Mouse (Mus musculus) CD4-positive, CD25-positive, alpha-beta regulatory T cell, adult 4 months (primary cell): ENCODE results near the gene Olfr606. TPM values are rescaled to one million over a fixed set of nuclear protein-coding genes. Genes with fewer than 3 reads are reported as not detected.
"Not testable (repeated sequence)": the region's sequence is repeated elsewhere in the genome, so short reads cannot be mapped to it uniquely, and the experiment has no call there.

Experiments used
- ATAC-seq: one replicate; pipeline ENCODE4 v1.8.0; 2017
- polyA plus RNA-seq, 2 experiments: library from polyadenylated mRNA; unstranded; fragments of 100-300 nt; shearing (Covaris generic); gene quantifications; one replicate each; pipeline ENCODE4 v1.2.1; 2017

The Olfr606 gene
- polyA plus RNA-seq, result not detected

DNA sequence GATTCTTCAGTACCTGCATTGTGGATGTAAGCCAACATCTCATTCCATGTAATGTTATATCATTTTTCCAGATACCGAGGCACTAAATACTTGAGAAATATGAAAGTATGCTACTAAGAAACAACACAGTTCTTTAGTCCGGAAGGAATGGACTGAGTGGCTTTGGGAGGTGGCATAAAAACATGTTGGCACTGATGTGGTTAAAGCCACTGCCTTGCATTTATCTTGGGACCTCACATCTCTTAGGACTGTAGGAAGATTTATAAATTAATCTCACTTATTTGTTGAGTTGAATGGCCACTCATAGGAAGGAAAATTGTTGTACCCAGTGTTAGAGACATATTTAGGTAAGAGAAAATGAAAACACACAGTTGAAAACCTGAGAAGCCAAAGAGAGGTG lies at the start of gene Olfr606:
Gene Olfr606, plus strand, starts transcription at position 301 of the 400 bp plus-strand sequence.
- ATAC-seq, result no peak

DNA sequence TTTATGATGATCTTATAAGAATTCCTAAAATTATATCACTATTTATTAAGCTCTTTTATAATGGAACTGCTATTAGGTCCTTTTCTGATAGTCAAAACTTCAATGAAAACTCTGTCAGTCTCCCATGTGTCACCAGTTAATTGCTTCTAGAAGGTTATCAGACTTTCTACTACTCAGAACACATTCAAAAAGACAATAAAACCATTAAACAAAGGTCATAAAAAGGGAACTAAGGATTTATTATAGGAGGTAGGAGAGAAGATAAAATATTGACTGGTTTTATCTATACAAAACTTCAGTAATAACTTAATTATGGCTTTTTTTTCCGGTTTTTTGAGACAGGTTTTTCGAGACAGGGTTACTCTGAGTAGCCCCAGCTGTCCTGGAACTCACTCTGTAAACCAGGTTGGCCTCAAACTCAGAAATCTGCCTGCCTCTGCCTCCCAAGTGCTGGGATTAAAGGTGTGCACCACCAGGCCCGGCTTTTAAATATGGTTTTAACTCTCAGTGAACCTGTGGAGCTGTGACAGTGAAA lies 42.3 kb upstream of the Olfr606 start:
- ATAC-seq, result not testable (repeated sequence)

DNA sequence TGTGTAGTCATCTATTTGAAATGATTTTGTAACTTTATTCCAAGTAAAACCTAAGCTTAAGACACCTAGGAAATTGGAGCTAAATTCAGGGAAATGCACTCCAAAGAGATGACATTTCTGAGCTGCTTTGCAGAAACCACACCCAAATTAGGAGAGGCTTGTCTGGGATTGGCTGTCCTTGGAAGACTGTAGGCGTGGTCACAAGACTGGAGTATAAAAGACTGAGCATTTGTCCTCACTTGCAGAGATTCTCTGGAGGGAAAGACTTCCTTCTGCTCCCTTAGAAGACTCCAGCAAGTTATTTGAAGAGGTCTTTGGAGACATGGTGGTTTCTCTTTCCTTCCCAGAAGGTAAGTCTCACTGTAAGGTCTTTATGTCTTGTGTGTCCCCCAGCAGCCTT lies 34.1 kb upstream of the Olfr606 start, which contains the start of gene Usp17lc:
Gene Usp17lc, plus strand, starts transcription at position 301 of the 400 bp plus-strand sequence.
- ATAC-seq, result not testable (repeated sequence)

DNA sequence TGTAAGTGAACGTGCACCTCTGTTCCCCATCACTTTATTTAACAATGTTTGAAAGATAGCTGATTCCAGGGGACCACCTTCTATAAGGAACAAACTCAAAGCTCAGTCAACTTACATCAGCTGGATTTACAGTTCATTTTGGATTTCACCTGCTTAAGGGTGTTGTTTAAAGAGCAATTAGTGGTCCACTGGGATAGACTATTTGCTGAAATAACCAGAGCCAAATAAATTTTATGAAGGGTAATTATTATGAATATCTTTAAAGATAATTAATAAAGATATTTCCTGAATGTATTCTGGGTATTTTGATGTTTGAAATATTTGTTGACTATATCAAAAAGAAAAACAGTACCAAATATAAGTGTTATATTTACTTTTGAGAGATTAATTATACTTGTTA lies 3.5 kb upstream of the Olfr606 start, which contains the start of gene Olfr605:
Gene Olfr605, minus strand, starts transcription at position 101 of the 400 bp plus-strand sequence.
- no peak for ATAC-seq

DNA sequence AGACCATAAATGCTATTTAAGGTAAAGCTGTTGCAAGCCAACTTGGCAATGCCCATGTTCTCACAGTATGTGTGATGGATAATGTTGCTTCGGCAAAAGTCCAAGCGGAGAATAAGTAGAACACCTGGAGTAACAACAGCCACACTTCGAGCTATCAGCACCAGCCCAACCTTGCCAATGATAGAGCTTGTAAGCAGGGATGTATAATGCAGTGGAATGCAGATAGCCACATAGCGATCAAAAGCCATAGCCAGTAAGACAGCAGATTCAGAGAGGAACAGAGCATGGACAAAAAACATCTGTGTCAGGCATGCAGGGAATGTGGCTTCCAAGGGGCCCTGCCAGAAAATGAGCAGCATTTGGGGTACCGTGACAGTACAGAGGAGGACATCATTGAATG lies 11.7 kb downstream of the Olfr606 start:
- ATAC-seq, result no peak

DNA sequence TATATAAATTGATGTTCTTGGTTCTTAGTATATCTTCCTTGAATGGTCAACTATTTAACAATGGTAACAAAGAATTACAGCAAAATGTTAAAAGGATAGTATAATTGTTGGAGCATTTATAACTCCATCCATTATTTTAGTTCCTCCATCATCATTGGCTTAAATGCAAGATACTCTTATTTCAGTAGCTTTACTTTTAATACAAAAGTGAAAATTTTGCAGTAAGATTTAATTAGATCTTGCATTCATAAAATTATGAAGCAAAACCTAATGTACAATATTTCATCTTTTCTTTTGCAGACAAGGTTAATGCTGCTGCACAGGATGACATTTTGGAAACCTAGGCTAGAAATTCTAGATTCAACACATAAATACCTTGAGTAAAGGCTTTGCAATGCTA lies 20.7 kb downstream of the Olfr606 start, which contains the start of gene Olfr608:
Gene Olfr608, plus strand, starts transcription at position 301 of the 400 bp plus-strand sequence.
- ATAC-seq, result no peak

DNA sequence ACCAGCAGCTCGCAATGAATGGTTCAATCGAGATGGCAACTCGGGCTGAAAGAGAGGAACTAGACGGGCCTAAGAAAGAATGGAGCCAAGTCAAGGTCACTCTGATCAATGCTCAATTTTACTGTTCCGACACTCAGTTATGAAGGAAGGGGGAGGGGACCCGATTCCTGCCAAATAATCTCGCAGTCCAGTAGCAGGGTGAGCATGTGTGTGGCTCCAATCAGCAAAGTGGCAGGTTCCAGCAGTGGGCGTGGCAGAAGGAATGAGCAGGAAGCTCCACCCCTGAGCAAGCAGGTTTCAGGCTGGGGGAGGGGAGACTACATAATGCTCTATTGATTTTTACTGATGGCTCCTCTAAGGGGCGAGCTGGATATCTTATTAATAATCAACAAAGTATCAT lies 28.3 kb downstream of the Olfr606 start:
- not testable (repeated sequence) for ATAC-seq

DNA sequence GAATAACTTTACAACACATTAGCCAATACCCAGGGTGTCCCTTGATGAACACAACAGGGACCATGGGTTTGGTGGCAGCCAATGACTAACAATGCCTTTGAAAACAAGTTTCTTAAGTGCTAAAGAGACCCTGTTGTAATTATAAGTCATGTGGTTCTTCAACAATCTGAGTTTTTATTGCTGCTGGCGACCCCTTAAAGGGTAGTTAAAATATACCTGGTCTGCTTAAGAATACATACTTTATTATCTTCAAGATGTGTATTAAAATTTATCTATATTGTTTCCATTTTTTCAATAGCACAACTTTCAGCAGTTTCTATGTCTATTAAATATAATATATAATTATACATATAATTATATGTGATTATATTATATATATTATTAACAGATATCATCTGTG lies 49.1 kb downstream of the Olfr606 start, which contains the start of gene Olfr609:
Gene Olfr609, minus strand, starts transcription at position 101 of the 400 bp plus-strand sequence.
- no peak for ATAC-seq

Other genes with a start within 250 kb of the Olfr606 start
- not detected for gene Olfr593, start 237.2 kb upstream of the Olfr606 start, polyA plus RNA-seq
- not detected for gene Olfr594, start 232.1 kb upstream of the Olfr606 start, polyA plus RNA-seq
- not detected for gene Usp17ld, start 196.5 kb upstream of the Olfr606 start, polyA plus RNA-seq
- gene Olfr596, start 143.4 kb upstream of the Olfr606 start, polyA plus RNA-seq, result not detected
- not detected for gene Olfr597, start 132.7 kb upstream of the Olfr606 start, polyA plus RNA-seq
- not detected for gene Olfr598, start 125.5 kb upstream of the Olfr606 start, polyA plus RNA-seq
- gene Olfr599, start 113.1 kb upstream of the Olfr606 start, polyA plus RNA-seq, result not detected
- not detected for gene Olfr600, start 99.4 kb upstream of the Olfr606 start, polyA plus RNA-seq
- under 1 TPM in 1 of 2 experiments, not detected in 1; 0.19 TPM for gene Olfr601, start 86.4 kb upstream of the Olfr606 start, polyA plus RNA-seq
- gene Olfr603, start 62.9 kb upstream of the Olfr606 start, polyA plus RNA-seq, result under 1 TPM in 1 of 2 experiments, not detected in 1; 0.67 TPM
- not detected for gene Usp17lc, start 34.0 kb upstream of the Olfr606 start, polyA plus RNA-seq
- gene Olfr605, start 3.6 kb upstream of the Olfr606 start, polyA plus RNA-seq, result not detected
- under 1 TPM in 1 of 2 experiments, not detected in 1; 0.12 TPM for gene Olfr607, start 15.1 kb downstream of the Olfr606 start, polyA plus RNA-seq
- not detected for gene Olfr608, start 20.8 kb downstream of the Olfr606 start, polyA plus RNA-seq
- gene Olfr609, start 49.0 kb downstream of the Olfr606 start, polyA plus RNA-seq, result not detected
- gene Olfr610, start 63.1 kb downstream of the Olfr606 start, polyA plus RNA-seq, result not detected
- not detected for gene Olfr611, start 71.8 kb downstream of the Olfr606 start, polyA plus RNA-seq
- not detected for gene Olfr612, start 93.7 kb downstream of the Olfr606 start, polyA plus RNA-seq
- not detected for gene Olfr613, start 99.0 kb downstream of the Olfr606 start, polyA plus RNA-seq
- gene Olfr615, start 107.0 kb downstream of the Olfr606 start, polyA plus RNA-seq, result not detected
- not detected for gene Olfr616, start 120.1 kb downstream of the Olfr606 start, polyA plus RNA-seq
- not detected for gene Olfr617, start 124.0 kb downstream of the Olfr606 start, polyA plus RNA-seq
- not detected for gene Olfr618, start 141.1 kb downstream of the Olfr606 start, polyA plus RNA-seq
- gene Olfr619, start 151.5 kb downstream of the Olfr606 start, polyA plus RNA-seq, result not detected
- gene Olfr620, start 163.5 kb downstream of the Olfr606 start, polyA plus RNA-seq, result 1 to 10 TPM in 1 of 2 experiments, not detected in 1; 1.3 TPM
- not detected for gene Olfr622, start 193.7 kb downstream of the Olfr606 start, polyA plus RNA-seq
- not detected for gene Olfr623, start 214.7 kb downstream of the Olfr606 start, polyA plus RNA-seq
- not detected for gene Olfr624, start 222.1 kb downstream of the Olfr606 start, polyA plus RNA-seq
- not detected for gene Olfr625-ps1, start 233.7 kb downstream of the Olfr606 start, polyA plus RNA-seq